Mouse (Mus musculus): ENCODE data around the gene Gpr88. TPM values are rescaled to one million over a fixed set of nuclear protein-coding genes. Genes with fewer than 3 reads are reported as not detected.

Gene Gpr88
- total RNA-seq, 1 experiment: not detected

GRCm38 (mm10) chr3:116252255-116253040, 855 bp downstream of the Gpr88 start:
- H3K4me3 ChIP-seq (ENCODE audit: insufficient read depth in 1 of 2, low read depth in 1 of 2, low read length in 2 of 2, poor library complexity in 1 of 2, severe bottlenecking in 1 of 2): peak overlapping the region; percentile 47 to 66; a peak in 3 of 4 replicates
- H3K9me3 ChIP-seq (ENCODE audit: control insufficient read depth, insufficient read depth, low read depth, low read length): no peaks in the 10 kb centered on the region
- in situ Hi-C loops (cut with MboI; ENCODE audit: low sequenced_read_pairs in 2 of 2, unreplicated experiment in 2 of 2): no loop called here
- H3K36me3 ChIP-seq (ENCODE audit: control insufficient read depth, insufficient read depth, low read length, poor library complexity, severe bottlenecking): no peaks in the 10 kb centered on the region
- DNase-seq (ENCODE audit: low read depth, low spot score): peak; percentile 3
- H3K9ac ChIP-seq (ENCODE audit: insufficient read depth, low read depth, low read length, poor library complexity, severe bottlenecking): peak overlapping the region; percentile 36; the same call in 1 of the 2 replicates
- no peak overlapping the region for H3K27ac ChIP-seq (ENCODE audit: insufficient read depth, low read depth, low read length, poor library complexity, severe bottlenecking)
- H3K4me1 ChIP-seq (ENCODE audit: control insufficient read depth in 2 of 2, insufficient read depth in 2 of 2, low read length in 2 of 2, poor library complexity in 1 of 2): peaks cover 0 to 5% of the 10 kb centered on the region in 2 experiments; a peak in 1 of 4 replicates
- no peak for TF ChIP-seq ZNF384 (IDR thresholded peaks at IDR 0.05; ENCODE audit: low read depth, low read length)
- TF ChIP-seq CHD2 (IDR thresholded peaks at IDR 0.05; ENCODE audit: low read depth, low read length): no peak
- TF ChIP-seq HCFC1 (IDR thresholded peaks at IDR 0.05; ENCODE audit: borderline replicate concordance, insufficient read depth, low read length): no peak
- no peak for TF ChIP-seq MAFK (IDR thresholded peaks at IDR 0.05; ENCODE audit: insufficient read depth, low read depth, low read length)
- no peak for TF ChIP-seq ZC3H11A (IDR thresholded peaks at IDR 0.05; ENCODE audit: borderline replicate concordance, low read depth, low read length)

DNA sequence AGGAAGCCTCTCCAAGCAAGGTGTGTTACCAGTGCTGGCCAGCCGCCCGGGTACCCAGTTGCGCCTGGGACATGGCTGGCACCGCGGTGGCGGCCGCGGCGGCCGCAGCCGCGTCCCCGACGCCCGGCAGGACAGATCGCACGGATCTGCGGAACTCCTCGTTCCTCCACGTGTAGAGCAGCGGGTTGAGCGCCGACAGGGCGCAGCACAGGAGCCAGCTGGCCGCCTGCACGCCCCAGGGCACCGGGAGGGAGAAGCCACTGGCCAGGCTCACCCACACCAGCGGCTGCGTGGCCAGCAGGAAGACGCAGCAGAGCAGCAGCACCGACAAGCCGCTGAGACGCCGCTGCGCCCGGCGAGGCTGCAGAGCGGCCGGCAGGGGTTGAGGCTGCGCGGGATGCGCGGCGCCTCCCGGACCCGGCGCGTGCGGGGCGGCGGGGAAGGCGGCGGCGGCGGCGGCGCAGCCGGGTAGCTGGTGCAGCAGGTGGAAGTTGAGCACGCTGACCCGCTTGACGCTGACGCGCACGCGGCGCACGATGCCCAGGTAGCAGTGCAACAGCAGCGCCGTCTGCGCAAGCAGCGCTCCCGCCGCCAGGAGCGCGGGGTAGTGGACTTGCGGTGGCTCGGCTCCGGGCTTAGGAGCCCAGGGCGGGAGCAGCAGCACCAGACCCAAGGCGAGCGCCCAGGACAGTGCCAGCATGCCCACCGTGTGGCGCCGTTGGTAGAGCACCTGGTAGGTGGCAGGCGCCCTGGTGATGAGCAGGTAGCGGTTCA, 1.6 kb downstream of the Gpr88 start:
- peak; percentile 19 for DNase-seq (ENCODE audit: low read depth, low spot score)

GRCm38 (mm10) chr3:116249026-116249425, 4.3 kb downstream of the Gpr88 start:
- TF ChIP-seq CHD2 (IDR thresholded peaks at IDR 0.05; ENCODE audit: low read depth, low read length) (no peak), ZC3H11A (IDR thresholded peaks at IDR 0.05; ENCODE audit: borderline replicate concordance, low read depth, low read length) (no peak), ZNF384 (IDR thresholded peaks at IDR 0.05; ENCODE audit: low read depth, low read length) (no peak), MAFK (IDR thresholded peaks at IDR 0.05; ENCODE audit: insufficient read depth, low read depth, low read length) (no peak), HCFC1 (IDR thresholded peaks at IDR 0.05; ENCODE audit: borderline replicate concordance, insufficient read depth, low read length) (no peak)

More for the DNA sequence above, 1.6 kb downstream of the Gpr88 start:
- Histone ChIP-seq H3K36me3 (ENCODE audit: control insufficient read depth, insufficient read depth, low read length, poor library complexity, severe bottlenecking) (no peaks in the 10 kb centered on the region), H3K4me1 (ENCODE audit: control insufficient read depth in 2 of 2, insufficient read depth in 2 of 2, low read length in 2 of 2, poor library complexity in 1 of 2) (peaks cover 0 to 5% of the 10 kb centered on the region in 2 experiments; a peak in 1 of 4 replicates), H3K9me3 (ENCODE audit: control insufficient read depth, insufficient read depth, low read depth, low read length) (no peaks in the 10 kb centered on the region), H3K9ac (ENCODE audit: insufficient read depth, low read depth, low read length, poor library complexity, severe bottlenecking) (peak overlapping the region; percentile 36), H3K4me3 (ENCODE audit: insufficient read depth in 1 of 2, low read depth in 1 of 2, low read length in 2 of 2, poor library complexity in 1 of 2, severe bottlenecking in 1 of 2) (peak overlapping the region; percentile 60 to 66), H3K27ac (ENCODE audit: insufficient read depth, low read depth, low read length, poor library complexity, severe bottlenecking) (no peak overlapping the region)
- in situ Hi-C loops (cut with MboI; ENCODE audit: low sequenced_read_pairs in 2 of 2, unreplicated experiment in 2 of 2): no loop called here
- TF ChIP-seq CHD2 (IDR thresholded peaks at IDR 0.05; ENCODE audit: low read depth, low read length) (no peak), HCFC1 (IDR thresholded peaks at IDR 0.05; ENCODE audit: borderline replicate concordance, insufficient read depth, low read length) (no peak), ZNF384 (IDR thresholded peaks at IDR 0.05; ENCODE audit: low read depth, low read length) (no peak), MAFK (IDR thresholded peaks at IDR 0.05; ENCODE audit: insufficient read depth, low read depth, low read length) (no peak), ZC3H11A (IDR thresholded peaks at IDR 0.05; ENCODE audit: borderline replicate concordance, low read depth, low read length) (no peak)

GRCm38 (mm10) chr3:116244476-116244875, 8.8 kb downstream of the Gpr88 start:
- H3K9ac ChIP-seq (ENCODE audit: insufficient read depth, low read depth, low read length, poor library complexity, severe bottlenecking): no peak overlapping the region
- H3K36me3 ChIP-seq (ENCODE audit: control insufficient read depth, insufficient read depth, low read length, poor library complexity, severe bottlenecking): no peaks in the 10 kb centered on the region
- no peaks in the 10 kb centered on the region for H3K4me1 ChIP-seq (ENCODE audit: control insufficient read depth in 2 of 2, insufficient read depth in 2 of 2, low read length in 2 of 2, poor library complexity in 1 of 2)
- no peak overlapping the region for H3K27ac ChIP-seq (ENCODE audit: insufficient read depth, low read depth, low read length, poor library complexity, severe bottlenecking)
- no peak overlapping the region for H3K4me3 ChIP-seq (ENCODE audit: insufficient read depth in 1 of 2, low read depth in 1 of 2, low read length in 2 of 2, poor library complexity in 1 of 2, severe bottlenecking in 1 of 2)
- no peaks in the 10 kb centered on the region for H3K9me3 ChIP-seq (ENCODE audit: control insufficient read depth, insufficient read depth, low read depth, low read length)
- in situ Hi-C loops (cut with MboI; ENCODE audit: low sequenced_read_pairs in 2 of 2, unreplicated experiment in 2 of 2): no loop called here
- TF ChIP-seq HCFC1 (IDR thresholded peaks at IDR 0.05; ENCODE audit: borderline replicate concordance, insufficient read depth, low read length): no peak
- TF ChIP-seq ZNF384 (IDR thresholded peaks at IDR 0.05; ENCODE audit: low read depth, low read length): no peak
- no peak for TF ChIP-seq MAFK (IDR thresholded peaks at IDR 0.05; ENCODE audit: insufficient read depth, low read depth, low read length)
- TF ChIP-seq CHD2 (IDR thresholded peaks at IDR 0.05; ENCODE audit: low read depth, low read length): no peak
- TF ChIP-seq ZC3H11A (IDR thresholded peaks at IDR 0.05; ENCODE audit: borderline replicate concordance, low read depth, low read length): no peak
- no peak for DNase-seq (ENCODE audit: low read depth, low spot score)

More at GRCm38 (mm10) chr3:116249026-116249425, 4.3 kb downstream of the Gpr88 start:
- DNase-seq (ENCODE audit: low read depth, low spot score): no peak
- H3K9ac ChIP-seq (ENCODE audit: insufficient read depth, low read depth, low read length, poor library complexity, severe bottlenecking): no peak overlapping the region
- no peaks in the 10 kb centered on the region for H3K36me3 ChIP-seq (ENCODE audit: control insufficient read depth, insufficient read depth, low read length, poor library complexity, severe bottlenecking)
- no peak overlapping the region for H3K27ac ChIP-seq (ENCODE audit: insufficient read depth, low read depth, low read length, poor library complexity, severe bottlenecking)
- peaks cover 0 to 5% of the 10 kb centered on the region in 2 experiments; a peak in 1 of 4 replicates for H3K4me1 ChIP-seq (ENCODE audit: control insufficient read depth in 2 of 2, insufficient read depth in 2 of 2, low read length in 2 of 2, poor library complexity in 1 of 2)
- no peak overlapping the region for H3K4me3 ChIP-seq (ENCODE audit: insufficient read depth in 1 of 2, low read depth in 1 of 2, low read length in 2 of 2, poor library complexity in 1 of 2, severe bottlenecking in 1 of 2)
- H3K9me3 ChIP-seq (ENCODE audit: control insufficient read depth, insufficient read depth, low read depth, low read length): no peaks in the 10 kb centered on the region
- in situ Hi-C loops (cut with MboI; ENCODE audit: low sequenced_read_pairs in 2 of 2, unreplicated experiment in 2 of 2): no loop called here

Data from ES-E14 (cell line).